13 mouse cellular contexts compared by ENCODE assay signal in the genomic region with DNA sequence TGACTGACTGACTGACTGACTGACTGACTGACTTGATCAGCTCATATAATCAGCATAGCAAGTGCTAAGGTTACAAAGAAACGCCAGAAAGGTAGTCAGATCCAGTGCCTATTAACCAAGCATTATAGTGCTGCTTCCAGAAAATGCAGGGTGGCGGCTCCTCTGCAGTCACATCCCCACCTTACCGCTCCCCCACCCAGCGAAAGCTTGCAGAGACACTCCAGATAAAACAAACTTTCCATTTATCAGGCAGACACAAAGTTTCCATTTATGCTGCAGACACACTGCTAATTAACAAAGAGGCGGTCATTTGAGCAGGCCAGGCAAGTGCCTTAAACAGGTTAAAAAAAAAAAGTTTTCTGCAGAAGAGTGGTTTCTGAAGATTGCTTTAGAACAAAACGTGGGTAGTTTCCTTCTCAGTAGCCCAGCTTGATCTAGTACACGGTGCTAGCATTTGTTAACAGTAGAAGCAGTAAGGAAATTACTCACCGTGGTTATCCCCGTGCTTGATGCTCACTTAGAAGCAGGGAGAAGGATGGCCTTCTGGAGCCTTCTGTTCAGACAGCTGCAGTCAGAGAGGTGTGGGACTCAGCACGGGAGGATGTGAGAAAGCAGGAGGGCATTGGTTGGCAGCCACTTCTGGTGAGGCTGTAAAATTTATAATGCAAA. TPM values are rescaled to one million over a fixed set of nuclear protein-coding genes. Genes with fewer than 3 reads are reported as not detected.
A peak's percentile ranks its signal among the peaks of the same experiment; 100 is the strongest.
DNase-seq lines count a peak whose midpoint lies in the region; ATAC-seq and TF ChIP-seq lines count a peak whose summit lies in the region.
"Had no signal": no experiment of that assay in that cellular context is flagged by ENCODE, and none has a peak within 500 bp of the region (broad histone marks: within the 10 kb centered on the region; RNA-seq: fewer than 3 reads in every experiment).

No protein-coding gene starts in this region.

- H3K9me3 ChIP-seq in forebrain, embryonic 16.5 days (ENCODE audit: control insufficient read depth, low read length): no peaks in the 10 kb centered on the region
- no peaks in the 10 kb centered on the region for H3K9me3 ChIP-seq in forebrain, embryonic 10.5 days

- TF ChIP-seq POLR2A in testis, adult 2 months (IDR thresholded peaks at IDR 0.05; ENCODE audit: control insufficient read depth, low read depth, low read length): no peak
- no peak for TF ChIP-seq POLR2A in kidney, adult 2 months (IDR thresholded peaks at IDR 0.05; ENCODE audit: low read depth, low read length)

- intact Hi-C loops in left cerebral cortex, postnatal 25 days (cut with DNase I): loop anchor here (2.0 kb wide), 1 partner anchor 53 kb away; a partner anchor contains a TSS

- H3K4me1 ChIP-seq in forebrain, embryonic 16.5 days (replicated peaks; ENCODE audit: control insufficient read depth, insufficient read depth, low read length): no peaks in the 10 kb centered on the region
- no peaks in the 10 kb centered on the region for H3K4me1 ChIP-seq in forebrain, embryonic 10.5 days
- peaks cover 5% of the 10 kb centered on the region for H3K4me1 ChIP-seq in testis, adult 2 months (ENCODE audit: control insufficient read depth, insufficient read depth, low read length)
- H3K4me1 ChIP-seq in kidney, adult 2 months (ENCODE audit: control insufficient read depth, insufficient read depth, low read length): no peaks in the 10 kb centered on the region

- H3K9ac ChIP-seq in forebrain, embryonic 16.5 days (replicated peaks; ENCODE audit: low read depth, low read length): no peak overlapping the region
- H3K9ac ChIP-seq: hindbrain, embryonic 14.5 days had no signal

- no peak overlapping the region for H3K4me2 ChIP-seq in forebrain, embryonic 16.5 days (ENCODE audit: low read length)
- H3K4me2 ChIP-seq: hindbrain, embryonic 14.5 days had no signal

- DNase-seq in forebrain, embryonic 10.5 days (ENCODE audit: extremely low spot score, low spot score): no peak
- DNase-seq in layer of hippocampus, adult 11-12 months (ENCODE audit: low spot score): peak; percentile 59
- peak; percentile 61 to 93 for DNase-seq in left cerebral cortex, postnatal 25 days (ENCODE audit: low spot score in 2 of 2)
- no peak for DNase-seq in kidney, adult 2 months
- no peak for DNase-seq in spleen, postnatal 4 days (ENCODE audit: low spot score in 2 of 2)
- DNase-seq in gastrocnemius, postnatal 10 days: no peak
- DNase-seq: heart, adult 11 months; kidney, postnatal 25 days had no signal

- 54% methylated on average over 10 of the region's 10 CpGs for WGBS in forebrain, embryonic 16.5 days
- 82% methylated on average over 10 of the region's 10 CpGs for WGBS in forebrain, embryonic 10.5 days
- WGBS in kidney, adult 2 months: 43% methylated on average over 10 of the region's 10 CpGs

- ATAC-seq in forebrain, embryonic 16.5 days: peak; percentile 50

- no peaks in the 10 kb centered on the region for H3K27me3 ChIP-seq in forebrain, embryonic 16.5 days (replicated peaks; ENCODE audit: control insufficient read depth, insufficient read depth, low read length)
- H3K27me3 ChIP-seq in forebrain, embryonic 10.5 days (ENCODE audit: poor library complexity, severe bottlenecking): no peaks in the 10 kb centered on the region
- H3K27me3 ChIP-seq in testis, adult 2 months (ENCODE audit: control insufficient read depth, insufficient read depth, low read length): no peaks in the 10 kb centered on the region
- H3K27me3 ChIP-seq in kidney, adult 2 months (replicated peaks; ENCODE audit: control insufficient read depth, insufficient read depth, low read length): no peaks in the 10 kb centered on the region

- no peak overlapping the region for H3K27ac ChIP-seq in forebrain, embryonic 16.5 days (ENCODE audit: low read length)
- H3K27ac ChIP-seq in forebrain, embryonic 10.5 days: no peak overlapping the region
- peak overlapping the region; percentile 21; the same call in 1 of the 2 replicates for H3K27ac ChIP-seq in testis, adult 2 months (ENCODE audit: control insufficient read depth, insufficient read depth, low read depth, low read length)
- no peak overlapping the region for H3K27ac ChIP-seq in kidney, adult 2 months (ENCODE audit: insufficient read depth, low read depth, low read length)
- H3K27ac ChIP-seq: hindbrain, embryonic 14.5 days had no signal

- H3K36me3 ChIP-seq in forebrain, embryonic 16.5 days (ENCODE audit: control insufficient read depth, insufficient read depth): no peaks in the 10 kb centered on the region
- H3K36me3 ChIP-seq in forebrain, embryonic 10.5 days (replicated peaks): no peaks in the 10 kb centered on the region
- H3K36me3 ChIP-seq in testis, adult 2 months (ENCODE audit: control insufficient read depth, insufficient read depth, low read length): no peaks in the 10 kb centered on the region
- H3K36me3 ChIP-seq in kidney, adult 2 months (ENCODE audit: control insufficient read depth, insufficient read depth, low read length): no peaks in the 10 kb centered on the region

- H3K4me3 ChIP-seq in forebrain, embryonic 16.5 days (replicated peaks; ENCODE audit: low read length): no peak overlapping the region
- H3K4me3 ChIP-seq in forebrain, embryonic 10.5 days: no peak overlapping the region
- H3K4me3 ChIP-seq in testis, adult 2 months (ENCODE audit: control insufficient read depth, low read depth, low read length): no peak overlapping the region
- no peak overlapping the region for H3K4me3 ChIP-seq in kidney, adult 2 months (ENCODE audit: insufficient read depth, low read depth, low read length)

- TF ChIP-seq CTCF in testis, adult 2 months (IDR thresholded peaks at IDR 0.05; ENCODE audit: control insufficient read depth, insufficient read depth, insufficient replicate concordance, low read depth, low read length): no peak
- TF ChIP-seq CTCF in kidney, adult 2 months (conservative IDR thresholded peaks at IDR 0.05; ENCODE audit: insufficient read depth, insufficient read length, low read depth, low read length): no peak

RNA-seq across cellular contexts. Expression of a gene that starts 27.0 kb away (rescaled TPM):
- not detected in 2 replicates for polyA plus RNA-seq in forebrain, embryonic 16.5 days (2015; fragmentation: Nextera tagmentation; extraction: Ambion mirVana)
- not detected in 2 replicates for polyA plus RNA-seq in forebrain, embryonic 10.5 days (2016; fragmentation: Nextera tagmentation; extraction: Ambion mirVana)
- under 1 TPM in 1 of 2 experiments, not detected in 1; 0.48 TPM for total RNA-seq in left cerebral cortex, postnatal 25 days (2021)
- polyA plus RNA-seq in testis, adult 2 months (2012; rRNA removed): 0.06 and 0.10 TPM in 2 replicates
- not detected in 2 replicates for polyA plus RNA-seq in kidney, adult 2 months (2012; rRNA removed)
- not detected for total RNA-seq in gastrocnemius, postnatal 10 days (2021)
- polyA plus RNA-seq: embryonic facial prominence, embryonic 14.5 days; hindbrain, embryonic 14.5 days; neural tube, embryonic 11.5 days had no signal

RNA-seq across cellular contexts. Expression of a gene that starts 52.9 kb away (rescaled TPM):
- polyA plus RNA-seq in forebrain, embryonic 16.5 days (2015; fragmentation: Nextera tagmentation; extraction: Ambion mirVana): 5.8 and 6.1 TPM in 2 replicates
- polyA plus RNA-seq in forebrain, embryonic 10.5 days (2016; fragmentation: Nextera tagmentation; extraction: Ambion mirVana): 9.8 and 10.2 TPM in 2 replicates
- 1 to 10 TPM; 5.3 to 5.6 TPM for total RNA-seq in left cerebral cortex, postnatal 25 days (2021)
- polyA plus RNA-seq in testis, adult 2 months (2012; rRNA removed): 1.5 and 2.4 TPM in 2 replicates
- polyA plus RNA-seq in kidney, adult 2 months (2012; rRNA removed): 1.2 and 1.5 TPM in 2 replicates
- total RNA-seq in gastrocnemius, postnatal 10 days (2021): 1 to 10 TPM; 1.1 to 1.6 TPM

RNA-seq across cellular contexts. Expression of a gene that starts 53.0 kb away (rescaled TPM):
- 1.8 and 2.8 TPM in 2 replicates for polyA plus RNA-seq in forebrain, embryonic 16.5 days (2015; fragmentation: Nextera tagmentation; extraction: Ambion mirVana)
- 2.4 and 2.7 TPM in 2 replicates for polyA plus RNA-seq in forebrain, embryonic 10.5 days (2016; fragmentation: Nextera tagmentation; extraction: Ambion mirVana)
- 1 to 10 TPM; 6.7 to 7.9 TPM for total RNA-seq in left cerebral cortex, postnatal 25 days (2021)
- polyA plus RNA-seq in testis, adult 2 months (2012; rRNA removed): 101 and 172 TPM in 2 replicates
- 2.0 and 4.6 TPM in 2 replicates for polyA plus RNA-seq in kidney, adult 2 months (2012; rRNA removed)
- total RNA-seq in gastrocnemius, postnatal 10 days (2021): 1 to 10 TPM in 1 of 2 experiments, under 1 TPM in 1; 0.63 to 1.5 TPM

Comparison
In these comparisons a context has a peak if more than half of its experiments do, and no peak if none do; other contexts are left out.
1. DNase-seq: peak in layer of hippocampus, adult 11-12 months (single experiment) and left cerebral cortex, postnatal 25 days (2 of 2); none in forebrain, embryonic 10.5 days (single experiment), kidney, adult 2 months (single experiment), spleen, postnatal 4 days (0 of 2) and gastrocnemius, postnatal 10 days (single experiment).
2. RNA of a gene that starts 53.0 kb away (polyA plus RNA-seq): 101 to 172 TPM in testis, adult 2 months; 2.0 to 4.6 TPM in kidney, adult 2 months, 2.4 to 2.7 TPM in forebrain, embryonic 10.5 days and 1.8 to 2.8 TPM in forebrain, embryonic 16.5 days; every median in the first group is over 10 times any median in the second.